Mouse (Mus musculus) hindbrain, embryonic 16.5 days (tissue): ENCODE results near the gene Spsb3. TPM values are rescaled to one million over a fixed set of nuclear protein-coding genes. Genes with fewer than 3 reads are reported as not detected.

ENCODE experiments used
- ATAC-seq: fragments of 200-750 bp; cut with Nextera tagmentation; 2 replicates; pipeline ENCODE4 v1.8.0; 2017; ENCODE audit warnings: moderate TSS enrichment, moderate library complexity
- H3K27ac ChIP-seq: fragments of 300-500 bp; sonication (generic); 2 replicates; pipeline ENCODE4 v1.5.1; 2014; ENCODE audit warnings: low read depth, mild to moderate bottlenecking, control low read depth, low read length, moderate library complexity
- H3K27me3 ChIP-seq: fragments of 300-500 bp; sonication (generic); replicated peaks from 2 replicates; pipeline ENCODE4 v1.6.1; 2014; ENCODE audit warnings: low read length; ENCODE audit not compliant: control insufficient read depth, insufficient read depth
- H3K36me3 ChIP-seq: fragments of 300-500 bp; sonication (generic); 2 replicates; pipeline ENCODE4 v1.6.1; 2014; ENCODE audit warnings: mild to moderate bottlenecking, low read length, moderate library complexity, mixed read lengths; ENCODE audit not compliant: control insufficient read depth, insufficient read depth
- H3K4me1 ChIP-seq: fragments of 300-500 bp; sonication (generic); 2 replicates; pipeline ENCODE4 v1.6.1; 2014; ENCODE audit warnings: low read depth, low read length; ENCODE audit not compliant: control insufficient read depth, insufficient read depth
- H3K4me2 ChIP-seq: fragments of 300-500 bp; sonication (generic); 2 replicates; pipeline ENCODE4 v1.6.1; 2014; ENCODE audit warnings: mild to moderate bottlenecking, low read length, control low read depth, moderate library complexity
- H3K4me3 ChIP-seq: fragments of 300-500 bp; sonication (generic); 2 replicates; pipeline ENCODE4 v1.5.1; 2014; ENCODE audit warnings: mild to moderate bottlenecking, low read length, control low read depth, moderate library complexity
- H3K9ac ChIP-seq: fragments of 300-500 bp; sonication (generic); 2 replicates; pipeline ENCODE4 v1.6.1; 2014; ENCODE audit warnings: low read depth, mild to moderate bottlenecking, control low read depth, low read length, moderate library complexity
- H3K9me3 ChIP-seq: fragments of 300-500 bp; sonication (generic); 2 replicates; pipeline ENCODE4 v1.6.1; 2014; ENCODE audit warnings: mild to moderate bottlenecking, low read length, moderate library complexity; ENCODE audit not compliant: control insufficient read depth
- WGBS: fragments of 180-500 bp; shearing (Covaris S2); extraction: QIAGEN DNeasy Blood & Tissue Kit; methylation state at CpG from one replicate; pipeline ENCODE4 v1.1.7; 2014; 5-methylcytosine and 5-hydroxymethylcytosine counted together
- polyA plus RNA-seq: library from polyadenylated mRNA; unstranded; fragments of >200 nt; fragmentation: Nextera tagmentation; extraction: Ambion mirVana; gene quantifications from 2 replicates; pipeline ENCODE4 v1.2.1, GENCODE M21; 2015

Spsb3 gene
- polyA plus RNA-seq, 1 experiment from 2014 or later: 90.4 TPM

GRCm38 (mm10) chr17:24893276-24893675 lies 6.8 kb downstream of the Spsb3 start:
- Histone ChIP-seq H3K27me3 (no peaks in the 10 kb centered on the region), H3K4me2 (no peak overlapping the region), H3K27ac (no peak overlapping the region), H3K4me3 (no peak overlapping the region), H3K36me3 (peaks cover 45% of the 10 kb centered on the region), H3K9ac (no peak overlapping the region), H3K9me3 (no peaks in the 10 kb centered on the region), H3K4me1 (peaks cover 48% of the 10 kb centered on the region)
- no peak for ATAC-seq
- 92% methylated on average over 2 of the region's 2 CpGs for WGBS

- peak overlapping the region; percentile 97 for H3K4me2 ChIP-seq
- ATAC-seq: peak; percentile 41
- H3K9ac ChIP-seq: peak overlapping the region; percentile 90
- peaks cover 49% of the 10 kb centered on the region for H3K36me3 ChIP-seq
- H3K4me1 ChIP-seq: peaks cover 44% of the 10 kb centered on the region
- peak overlapping the region; percentile 83 for H3K27ac ChIP-seq
- H3K9me3 ChIP-seq: no peaks in the 10 kb centered on the region
- 11% methylated on average over 31 of the region's 31 CpGs for WGBS
- H3K4me3 ChIP-seq: peak overlapping the region; percentile 73
- H3K27me3 ChIP-seq: no peaks in the 10 kb centered on the region
These were observed 7.9 kb downstream of the Spsb3 start for GRCm38 (mm10) chr17:24894061-24894994.

GRCm38 (mm10) chr17:24894995-24895547 lies 8.6 kb downstream of the Spsb3 start, which contains the start of the genes Eme2 and Mrps34:
Eme2 (minus strand) TSS chr17:24895087.
Mrps34 (plus strand) TSS chr17:24895116.
- peak within 1 kb of the TSS; percentile 88 for H3K27ac ChIP-seq
- H3K9ac ChIP-seq: peak within 1 kb of the TSS; percentile 90
- ATAC-seq: peak; percentile 73
- H3K4me3 ChIP-seq: peak within 1 kb of the TSS; percentile 73
- H3K4me2 ChIP-seq: peak within 1 kb of the TSS; percentile 97
- WGBS: 0% methylated on average over 62 of the region's 62 CpGs
- peaks cover 55% of the 10 kb centered on the region for H3K36me3 ChIP-seq
- H3K4me1 ChIP-seq: peaks cover 41% of the 10 kb centered on the region
- H3K9me3 ChIP-seq: no peaks in the 10 kb centered on the region
- H3K27me3 ChIP-seq: no peaks in the 10 kb centered on the region

- Histone ChIP-seq H3K9me3 (no peaks in the 10 kb centered on the region), H3K4me3 (peak overlapping the region; percentile 73), H3K27ac (peak overlapping the region; percentile 88), H3K4me1 (peaks cover 41% of the 10 kb centered on the region), H3K4me2 (peak overlapping the region; percentile 97), H3K36me3 (peaks cover 57% of the 10 kb centered on the region), H3K9ac (peak overlapping the region; percentile 90), H3K27me3 (no peaks in the 10 kb centered on the region)
- whole genome bisulfite sequencing: 7% methylated on average over 23 of the region's 23 CpGs
- no peak for ATAC-seq
These were observed 9.3 kb downstream of the Spsb3 start for GRCm38 (mm10) chr17:24895571-24896240.

GRCm38 (mm10) chr17:24896241-24896992 lies 10.0 kb downstream of the Spsb3 start, which contains the start of gene Nme3:
Nme3 (plus strand) TSS chr17:24896500.
- Histone ChIP-seq H3K4me3 (peak within 1 kb of the TSS; percentile 73), H3K36me3 (peaks cover 57% of the 10 kb centered on the region), H3K9me3 (no peaks in the 10 kb centered on the region), H3K27ac (peak within 1 kb of the TSS; percentile 88), H3K4me1 (peaks cover 41% of the 10 kb centered on the region), H3K27me3 (no peaks in the 10 kb centered on the region), H3K4me2 (peak within 1 kb of the TSS; percentile 97), H3K9ac (peak within 1 kb of the TSS; percentile 90)
- 1% methylated on average over 47 of the region's 50 CpGs for WGBS
- peak; percentile 72 for ATAC-seq

GRCm38 (mm10) chr17:24896993-24897269 lies 10.5 kb downstream of the Spsb3 start:
- peaks cover 60% of the 10 kb centered on the region for H3K36me3 ChIP-seq
- H3K4me1 ChIP-seq: peaks cover 41% of the 10 kb centered on the region
- no peaks in the 10 kb centered on the region for H3K9me3 ChIP-seq
- H3K9ac ChIP-seq: peak overlapping the region; percentile 90
- 19% methylated on average over 11 of the region's 11 CpGs for WGBS
- peak overlapping the region; percentile 88 for H3K27ac ChIP-seq
- ATAC-seq: no peak
- peak overlapping the region; percentile 73 for H3K4me3 ChIP-seq
- H3K27me3 ChIP-seq: no peaks in the 10 kb centered on the region
- peak overlapping the region; percentile 97 for H3K4me2 ChIP-seq

GRCm38 (mm10) chr17:24897600-24897999 lies 11.2 kb downstream of the Spsb3 start:
- Histone ChIP-seq H3K36me3 (peaks cover 61% of the 10 kb centered on the region), H3K27me3 (no peaks in the 10 kb centered on the region), H3K4me1 (peaks cover 41% of the 10 kb centered on the region), H3K9ac (peak overlapping the region; percentile 47), H3K4me2 (peak overlapping the region; percentile 97), H3K27ac (no peak overlapping the region), H3K4me3 (peak overlapping the region; percentile 73), H3K9me3 (no peaks in the 10 kb centered on the region)
- WGBS: 65% methylated on average over 4 of the region's 4 CpGs
- ATAC-seq: no peak

- H3K27ac ChIP-seq: no peak overlapping the region
- no peaks in the 10 kb centered on the region for H3K27me3 ChIP-seq
- no peak overlapping the region for H3K4me2 ChIP-seq
- 86% methylated on average over 4 of the region's 4 CpGs for WGBS
- peak overlapping the region; percentile 47; the same call in 1 of the 2 replicates for H3K9ac ChIP-seq
- peaks cover 37% of the 10 kb centered on the region for H3K4me1 ChIP-seq
- peaks cover 58% of the 10 kb centered on the region for H3K36me3 ChIP-seq
- H3K4me3 ChIP-seq: no peak overlapping the region
- no peak for ATAC-seq
- H3K9me3 ChIP-seq: no peaks in the 10 kb centered on the region
These were observed 11.8 kb downstream of the Spsb3 start for GRCm38 (mm10) chr17:24898041-24898854.
